Mouse (Mus musculus) gastrocnemius, postnatal 4 days (tissue): Measurements from ENCODE around the gene Nfil3. TPM values are rescaled to one million over a fixed set of nuclear protein-coding genes. Genes with fewer than 3 reads are reported as not detected.

Source experiments
- DNase-seq, 2 experiments: peaks; one replicate each; pipeline ENCODE4 v3.0.0; 2021 to 2022; ENCODE audit warnings: low spot score in 2 of 2, mixed read lengths in 2 of 2
- total RNA-seq, 2 experiments: library from RNA; stranded (reverse); gene quantifications; 2 replicates each; pipeline ENCODE4 v1.2.3; 2021

The Nfil3 gene
- total RNA-seq, 2 experiments from 2014 or later = 21.0 to 22.8 TPM

GRCm38 (mm10) chr13:52945769-52946168, 35.1 kb downstream of the Nfil3 start:
- no peak for DNase-seq

GRCm38 (mm10) chr13:52944116-52944515, 36.8 kb downstream of the Nfil3 start:
- DNase-seq = no peak

DNA sequence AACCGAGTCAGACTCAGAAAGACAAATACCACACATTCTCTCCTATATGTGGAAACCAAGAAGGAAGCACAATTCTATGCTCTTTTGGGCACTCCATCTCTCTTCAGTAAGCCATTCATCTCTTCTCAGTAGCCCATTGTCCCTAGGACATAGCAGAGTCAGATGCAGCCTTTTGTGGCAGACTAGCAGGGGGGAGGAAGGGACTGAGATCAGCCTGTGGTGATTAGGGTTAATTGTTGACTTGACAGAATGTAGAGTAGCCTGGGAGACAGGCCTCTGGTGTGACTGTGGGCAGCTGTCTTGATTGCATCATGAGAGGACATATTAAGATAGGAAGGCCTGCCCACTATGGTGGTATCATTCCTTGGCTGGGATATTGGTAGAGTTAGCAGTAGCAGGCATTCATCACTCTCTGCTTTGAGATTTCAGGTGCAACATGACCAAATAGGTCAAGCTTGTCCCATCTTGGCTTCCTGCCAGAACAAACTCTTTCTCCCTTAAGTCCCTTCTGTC, 37.9 kb downstream of the Nfil3 start:
- no peak for DNase-seq

GRCm38 (mm10) chr13:52940956-52941355, 39.9 kb downstream of the Nfil3 start:
- DNase-seq = no peak

GRCm38 (mm10) chr13:52930582-52930981, 50.3 kb downstream of the Nfil3 start:
- DNase-seq = peak in 1 of 2 experiments; percentile 24

DNA sequence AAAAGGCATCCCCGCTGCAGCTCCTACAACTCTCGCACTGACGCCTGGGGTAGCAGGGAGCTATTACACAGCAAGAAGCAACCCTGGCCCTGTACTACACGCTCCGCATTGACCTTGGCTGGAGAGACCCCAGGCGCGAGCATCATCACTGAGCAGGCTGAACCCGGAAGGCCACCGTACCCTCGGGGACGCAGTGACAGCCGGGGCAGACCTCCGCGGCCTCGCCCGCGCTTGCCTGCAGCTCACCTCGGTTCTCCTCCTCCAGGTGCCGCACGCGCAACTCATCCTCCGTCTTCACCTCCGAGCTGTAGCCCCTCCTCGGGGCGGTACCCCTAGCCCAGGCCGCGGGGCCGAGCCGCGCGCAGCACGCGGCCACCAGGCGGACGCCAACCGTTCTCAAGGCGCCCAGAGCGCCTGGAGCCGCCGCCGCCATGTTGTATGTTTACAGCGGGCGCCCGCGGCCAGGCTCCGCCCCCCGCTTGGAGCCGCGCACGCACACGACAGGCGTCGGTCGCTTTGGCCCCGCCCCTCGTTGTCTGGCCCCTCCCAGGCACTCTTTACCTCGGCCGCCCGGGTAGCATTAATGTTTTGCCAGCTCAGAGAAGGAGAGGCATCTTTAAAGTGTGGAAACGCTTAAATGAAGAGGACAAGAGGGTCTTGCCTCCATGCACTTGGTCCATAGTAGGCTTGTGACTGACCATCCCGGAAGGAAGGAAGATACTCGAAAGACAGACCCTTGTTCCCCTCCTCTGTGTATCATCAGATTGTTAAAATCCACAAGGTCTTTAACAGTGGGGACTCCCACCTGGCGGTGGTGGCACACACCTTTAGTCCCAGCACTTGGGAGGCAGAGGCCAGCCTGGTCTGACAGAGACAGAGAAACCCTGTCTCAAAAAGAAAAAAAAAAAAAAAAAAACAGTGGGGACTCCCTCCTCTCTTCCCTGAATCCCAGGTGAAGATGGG, 51.4 kb downstream of the Nfil3 start, which contains the start of gene Auh:
TSS of gene Auh (minus strand) at position 473 of the 963 bp plus-strand sequence.
- DNase-seq = peak; percentile 78 to 90

DNA sequence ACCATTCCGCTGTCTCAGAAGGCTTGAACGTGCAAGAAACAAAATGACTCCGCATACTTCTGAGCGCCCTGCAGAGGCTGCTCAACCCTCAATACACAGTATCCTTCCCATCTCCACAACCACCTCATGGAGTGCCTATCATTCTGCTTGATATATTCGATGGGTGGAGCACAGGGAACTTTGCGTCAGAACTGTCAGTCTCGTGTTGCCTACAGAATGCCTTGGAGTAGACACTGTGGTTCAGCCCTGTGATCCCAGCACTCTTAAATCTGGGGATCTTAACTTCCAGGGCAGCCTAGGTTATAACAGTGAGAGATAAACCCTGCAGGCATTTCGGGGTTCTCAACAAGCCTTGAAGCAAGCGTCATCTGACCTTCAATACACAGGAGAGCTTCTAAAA, 52.5 kb downstream of the Nfil3 start:
- DNase-seq = no peak

DNA sequence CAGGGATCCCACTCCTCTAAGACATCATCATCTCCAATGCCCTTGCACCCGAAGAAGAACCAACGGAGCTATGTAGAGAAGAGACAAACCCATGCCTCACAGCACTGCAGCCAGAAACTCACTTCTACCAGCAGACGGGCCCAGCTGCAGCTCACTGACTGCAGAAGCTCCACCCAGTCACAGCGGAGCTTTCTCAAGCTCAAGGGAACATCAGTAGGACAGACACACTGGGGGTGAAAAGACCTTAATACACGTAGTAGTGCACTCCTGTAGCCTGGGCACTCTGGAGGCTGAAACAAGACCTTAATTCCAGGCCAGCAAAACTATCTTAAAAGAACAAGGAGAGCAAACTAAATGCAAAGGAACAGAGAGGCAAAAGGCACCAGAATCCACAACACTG, 56.4 kb downstream of the Nfil3 start:
- DNase-seq = no peak

DNA sequence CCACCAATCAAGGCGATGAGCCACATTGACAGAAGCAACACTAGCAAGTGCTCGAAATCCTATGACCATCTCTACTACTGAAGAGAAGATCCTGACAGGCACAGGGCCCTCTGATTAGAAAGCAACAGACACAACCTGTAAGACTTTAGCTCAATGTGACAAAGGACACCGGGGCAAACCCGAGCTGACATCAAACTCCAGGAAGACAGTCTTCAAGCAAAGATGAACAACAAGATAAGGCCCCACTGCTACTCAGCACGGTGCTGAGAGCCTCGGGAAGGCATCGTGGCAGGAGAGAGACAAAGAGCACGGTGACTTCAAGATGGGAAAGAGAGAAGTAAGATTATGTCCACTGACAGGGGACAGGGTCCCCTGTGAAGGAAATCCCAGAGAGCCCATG, 58.9 kb downstream of the Nfil3 start:
- no peak for DNase-seq

- no peak for DNase-seq
These were observed 59.6 kb downstream of the Nfil3 start for GRCm38 (mm10) chr13:52921065-52921825.

DNA sequence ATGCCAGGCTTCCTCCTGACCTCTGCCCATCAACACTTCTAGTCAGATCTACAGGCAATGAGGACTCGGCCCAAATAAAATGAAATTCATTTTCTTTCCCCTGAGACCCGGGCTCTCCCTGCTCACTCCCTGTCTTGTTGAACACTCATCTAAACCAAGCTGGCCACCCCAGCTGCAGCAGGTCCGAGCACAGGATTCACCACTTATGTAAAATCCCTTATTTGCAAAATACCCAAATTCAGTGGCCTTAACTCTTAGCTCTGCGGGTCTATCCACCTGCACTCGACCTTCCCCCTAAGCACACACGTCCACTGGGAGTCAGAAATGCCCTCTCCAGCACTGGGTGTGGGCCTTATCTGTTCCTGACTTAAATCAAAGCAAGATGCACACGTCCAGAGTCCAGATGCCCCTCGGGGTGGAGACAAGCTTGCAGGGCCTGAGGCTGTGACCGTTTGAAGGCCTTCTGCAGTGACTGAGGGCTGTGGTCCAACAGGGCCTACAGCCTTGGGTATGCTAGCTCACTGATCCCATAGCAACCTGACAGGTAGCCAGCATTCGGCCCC, 61.0 kb downstream of the Nfil3 start:
- no peak for DNase-seq

DNA sequence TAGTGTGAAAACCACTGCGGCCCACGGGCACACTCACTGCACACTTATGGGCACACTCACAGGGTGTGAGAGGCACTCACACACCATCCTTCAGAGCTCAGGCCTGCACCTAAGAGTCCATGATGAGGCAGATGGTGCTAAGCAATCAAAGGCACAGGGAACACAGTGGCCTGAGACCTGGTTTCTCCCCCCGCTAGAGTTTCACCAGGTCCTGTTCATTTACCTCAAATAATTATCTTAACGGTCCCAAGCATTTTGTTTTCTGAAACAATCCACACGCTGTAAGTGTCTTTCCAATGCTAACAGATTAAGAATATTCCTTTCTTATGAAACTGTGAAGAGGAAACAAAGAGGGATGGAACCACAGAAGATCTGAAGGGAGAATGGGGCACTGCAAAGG, 62.5 kb downstream of the Nfil3 start:
- no peak for DNase-seq

Other genes with a start within 250 kb of the Nfil3 start
- 10 to 100 TPM; 46.6 to 47.2 TPM for gene Auh, start 51.4 kb downstream of the Nfil3 start, total RNA-seq